Mouse (Mus musculus) forebrain, postnatal 0 days (tissue): ENCODE data around the gene Hsp90aa1. TPM values are rescaled to one million over a fixed set of nuclear protein-coding genes. Genes with fewer than 3 reads are reported as not detected.
"Not testable (repeated sequence)": the region's sequence is repeated elsewhere in the genome, so short reads cannot be mapped to it uniquely, and the experiment has no call there.

Experiments used
- ATAC-seq: fragments of 200-750 bp; cut with Nextera tagmentation; 2 replicates; pipeline ENCODE4 v1.8.0; 2017; ENCODE audit warnings: mild to moderate bottlenecking, moderate library complexity
- DNase-seq: peaks from one replicate; pipeline ENCODE4 v3.0.0-alpha.2; 2015
- H3K27ac ChIP-seq: fragments of 300-500 bp; sonication (generic); 2 replicates; pipeline ENCODE4 v1.5.1; 2014; ENCODE audit warnings: low read depth, mild to moderate bottlenecking, antibody characterized with exemption, low read length, moderate library complexity, mixed read lengths
- H3K27me3 ChIP-seq: fragments of 300-500 bp; sonication (generic); 2 replicates; pipeline ENCODE4 v1.6.1; 2014; ENCODE audit warnings: mild to moderate bottlenecking, low read length, mixed read lengths; ENCODE audit not compliant: insufficient read depth
- H3K36me3 ChIP-seq: fragments of 300-500 bp; sonication (generic); 2 replicates; pipeline ENCODE4 v1.6.1; 2014; ENCODE audit warnings: mild to moderate bottlenecking, moderate library complexity; ENCODE audit not compliant: insufficient read depth
- H3K4me1 ChIP-seq: fragments of 300-500 bp; sonication (generic); 2 replicates; pipeline ENCODE4 v1.6.1; 2014; ENCODE audit warnings: antibody characterized with exemption; ENCODE audit not compliant: insufficient read depth
- H3K4me2 ChIP-seq: fragments of 300-500 bp; sonication (generic); 2 replicates; pipeline ENCODE4 v1.6.1; 2014; ENCODE audit warnings: low read depth, mild to moderate bottlenecking, moderate library complexity
- H3K4me3 ChIP-seq: fragments of 300-500 bp; sonication (generic); 2 replicates; pipeline ENCODE4 v1.5.1; 2014; ENCODE audit warnings: low read depth, low read length, mixed read lengths
- H3K9ac ChIP-seq: fragments of 300-500 bp; sonication (generic); 2 replicates; pipeline ENCODE4 v1.6.1; 2014; ENCODE audit warnings: mild to moderate bottlenecking
- H3K9me3 ChIP-seq: fragments of 300-500 bp; sonication (generic); 2 replicates; pipeline ENCODE4 v1.6.1; 2016; ENCODE audit warnings: low read length
- CTCF ChIP-seq: sonication (generic); IDR thresholded peaks from 2 replicates; pipeline ENCODE4 v1.5.1; 2016; ENCODE audit warnings: antibody characterized with exemption, control low read depth, low read depth
- WGBS: fragments of 180-500 bp; shearing (Covaris S2); extraction: QIAGEN DNeasy Blood & Tissue Kit; methylation state at CpG from one replicate; pipeline ENCODE4 v1.1.7; 2014; 5-methylcytosine and 5-hydroxymethylcytosine counted together
- polyA plus RNA-seq: library from polyadenylated mRNA; unstranded; fragments of >200 nt; fragmentation: Nextera tagmentation; extraction: Ambion mirVana; gene quantifications from 2 replicates; pipeline ENCODE4 v1.2.1, GENCODE M21; 2015
- total RNA-seq: library from RNA; depleted of rRNA; stranded (reverse); fragments of >200 nt; gene quantifications from 2 replicates; pipeline ENCODE4 v1.2.3, GENCODE M21; 2014

Gene Hsp90aa1
- total and polyA plus RNA-seq, 2 experiments from 2014 or later, result 720 to 1,324 TPM

DNA sequence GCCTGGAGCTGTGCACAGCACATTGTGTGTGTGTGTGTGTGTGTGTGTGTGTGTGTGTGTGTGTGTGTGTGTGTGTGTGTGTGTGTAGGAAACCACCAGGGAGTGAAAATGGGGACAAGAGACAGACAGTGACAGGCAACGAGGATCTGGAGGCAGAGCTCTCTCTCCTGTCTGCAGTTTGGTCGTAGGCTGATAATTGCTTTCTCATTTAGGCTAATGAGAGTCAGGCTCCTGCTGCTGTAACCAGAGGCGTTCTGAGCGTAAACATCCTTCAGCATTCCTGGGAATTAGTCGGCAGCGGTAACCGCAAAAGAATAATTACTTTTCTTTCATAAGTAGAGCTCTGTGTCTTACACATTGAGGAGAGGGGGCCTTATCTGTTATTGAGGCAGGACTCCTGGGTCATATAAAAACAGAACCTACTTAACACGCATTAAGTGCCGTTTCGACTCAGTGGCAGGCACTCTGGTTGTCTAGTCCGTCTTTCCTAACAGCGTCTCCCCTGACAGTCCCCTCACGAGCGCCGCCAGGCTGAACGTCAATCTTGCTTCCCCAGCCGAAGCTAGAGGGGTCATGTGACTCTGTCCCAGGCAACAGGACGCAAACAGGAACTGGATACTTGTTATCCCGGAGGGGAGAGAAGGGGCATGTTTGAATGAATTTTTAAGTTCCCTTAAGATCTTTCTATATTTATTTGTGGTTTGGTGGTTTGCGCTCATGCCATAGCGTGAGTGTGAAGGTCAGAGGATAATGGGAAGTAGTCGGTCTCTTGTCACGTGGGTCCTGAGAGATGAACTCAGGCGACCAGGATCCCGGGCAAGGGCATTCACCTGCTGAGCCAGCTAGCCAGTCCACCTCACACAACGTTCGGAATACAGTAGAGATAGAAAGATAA lies 4.1 kb upstream of the Hsp90aa1 start:
- ATAC-seq (peak; percentile 65), DNase-seq (peak; percentile 52)
- Histone ChIP-seq H3K27me3 (no peaks in the 10 kb centered on the region), H3K4me2 (peak overlapping the region; percentile 56), H3K36me3 (no peaks in the 10 kb centered on the region), H3K27ac (no peak overlapping the region), H3K9ac (peak overlapping the region; percentile 23; the same call in 1 of the 2 replicates), H3K4me3 (peak overlapping the region; percentile 23), H3K9me3 (no peaks in the 10 kb centered on the region), H3K4me1 (peaks cover 4% of the 10 kb centered on the region; the same call in 1 of the 2 replicates)
- no peak; the same call in 1 of the 2 replicates for TF ChIP-seq CTCF
- WGBS, result 1% methylated on average over 27 of the region's 27 CpGs

- not testable (repeated sequence) for H3K36me3 ChIP-seq, H3K4me2 ChIP-seq, ATAC-seq, H3K9ac ChIP-seq, H3K27ac ChIP-seq, DNase-seq, H3K9me3 ChIP-seq, H3K27me3 ChIP-seq, H3K4me1 ChIP-seq, H3K4me3 ChIP-seq
- 82% methylated on average over 4 of the region's 4 CpGs for WGBS
Observed at GRCm38 (mm10) chr12:110705419-110705818, 2.9 kb upstream of the Hsp90aa1 start.

- H3K36me3 ChIP-seq, result no peaks in the 10 kb centered on the region
- WGBS, result 72% methylated on average over 7 of the region's 7 CpGs
- no peak overlapping the region for H3K4me2 ChIP-seq
- no peak for TF ChIP-seq CTCF
- no peak overlapping the region for H3K4me3 ChIP-seq
- no peak overlapping the region for H3K9ac ChIP-seq
- H3K4me1 ChIP-seq, result peaks cover 4% of the 10 kb centered on the region; the same call in 1 of the 2 replicates
- ATAC-seq, result no peak
- H3K9me3 ChIP-seq, result no peaks in the 10 kb centered on the region
- no peak overlapping the region for H3K27ac ChIP-seq
- DNase-seq, result no peak
- no peaks in the 10 kb centered on the region; the same call in 1 of the 2 replicates for H3K27me3 ChIP-seq
Observed at GRCm38 (mm10) chr12:110703682-110704081, 1.2 kb upstream of the Hsp90aa1 start.

DNA sequence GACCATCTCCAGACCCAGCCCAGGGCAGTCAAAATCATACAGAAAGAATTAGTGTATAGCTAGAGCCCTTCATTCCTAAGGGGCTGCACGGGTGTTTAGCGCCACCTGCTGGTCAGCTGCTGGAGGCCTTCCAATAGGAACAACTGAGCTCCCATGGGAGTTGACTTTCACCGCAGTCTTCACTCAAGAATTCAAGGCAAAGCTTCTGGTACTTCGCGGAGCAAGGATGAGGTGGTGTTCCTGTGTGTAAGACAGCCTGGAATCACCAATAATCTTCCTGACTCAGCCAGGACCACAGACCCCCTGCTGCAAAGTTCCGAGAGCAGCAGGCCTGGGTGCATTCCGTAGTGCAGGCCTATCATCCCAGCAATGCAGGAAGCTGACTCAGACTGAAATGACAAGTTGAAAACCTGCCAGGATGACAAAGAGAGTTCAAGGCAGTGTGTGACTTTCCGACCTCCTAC lies 512 bp upstream of the Hsp90aa1 start:
- ATAC-seq, result peak; percentile 85
- WGBS, result 38% methylated on average over 8 of the region's 8 CpGs
- no peak overlapping the region for H3K9ac ChIP-seq

DNA sequence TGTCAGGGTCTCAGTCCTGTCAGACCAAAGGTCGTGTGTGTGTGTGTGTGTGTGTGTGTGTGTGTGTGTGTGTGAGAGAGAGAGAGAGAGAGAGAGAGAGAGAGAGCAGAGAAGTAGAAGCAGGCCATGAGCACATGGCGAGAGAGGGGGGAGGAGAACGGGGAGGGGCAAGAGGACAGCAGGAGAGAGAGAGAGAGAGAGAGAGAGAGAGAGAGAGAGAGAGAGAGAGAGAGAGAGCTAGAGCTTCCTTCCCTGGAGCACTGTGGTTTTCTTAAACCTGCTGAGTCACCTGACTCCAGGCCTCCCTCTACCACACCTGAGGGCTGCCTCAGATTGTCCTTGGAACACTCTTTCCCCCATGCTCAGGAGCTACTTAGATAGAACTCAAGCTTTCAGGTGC lies 1.2 kb downstream of the Hsp90aa1 start:
- 33% methylated on average over 1 of the region's 3 CpGs for WGBS
- H3K9me3 ChIP-seq, H3K4me1 ChIP-seq: not testable (repeated sequence)

More for the DNA sequence above, 512 bp upstream of the Hsp90aa1 start:
- no peak overlapping the region for H3K4me3 ChIP-seq
- peaks cover 4% of the 10 kb centered on the region; the same call in 1 of the 2 replicates for H3K4me1 ChIP-seq
- H3K36me3 ChIP-seq, result no peaks in the 10 kb centered on the region
- no peak overlapping the region for H3K4me2 ChIP-seq
- TF ChIP-seq CTCF, result peak; percentile 94
- H3K27ac ChIP-seq, result no peak overlapping the region
- peak; percentile 88 for DNase-seq
- no peaks in the 10 kb centered on the region; the same call in 1 of the 2 replicates for H3K27me3 ChIP-seq
- H3K9me3 ChIP-seq, result no peaks in the 10 kb centered on the region

DNA sequence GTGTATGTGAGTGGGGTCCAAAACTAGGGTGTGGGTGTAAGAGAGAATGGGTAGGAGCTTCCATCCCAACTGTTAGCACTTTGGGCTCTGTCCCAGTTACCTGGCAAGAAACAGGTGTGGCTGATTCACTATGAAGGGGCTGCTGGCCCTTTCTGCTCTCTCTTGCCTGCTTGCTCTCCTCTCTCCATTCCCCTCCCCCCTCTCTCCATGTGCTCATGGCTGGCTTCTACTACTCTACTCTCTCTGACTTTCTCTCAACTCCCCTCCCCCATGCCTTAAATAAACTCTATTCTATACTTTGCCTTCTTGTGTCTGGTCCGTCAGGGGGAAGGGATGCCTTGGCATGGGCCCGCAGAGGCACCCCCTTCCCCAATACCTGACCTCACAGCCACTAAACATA lies 1.8 kb downstream of the Hsp90aa1 start:
- no peak for TF ChIP-seq CTCF
- no peak for ATAC-seq
- WGBS, result 66% methylated on average over 2 of the region's 2 CpGs
- Histone ChIP-seq H3K27me3 (no peaks in the 10 kb centered on the region; the same call in 1 of the 2 replicates), H3K4me1 (no peaks in the 10 kb centered on the region; the same call in 1 of the 2 replicates), H3K36me3 (no peaks in the 10 kb centered on the region), H3K9ac (no peak overlapping the region), H3K4me2 (no peak overlapping the region), H3K4me3 (no peak overlapping the region), H3K27ac (no peak overlapping the region), H3K9me3 (no peaks in the 10 kb centered on the region)
- no peak for DNase-seq

More for the DNA sequence above, 1.2 kb downstream of the Hsp90aa1 start:
- not testable (repeated sequence) for H3K9ac ChIP-seq, H3K4me2 ChIP-seq, H3K4me3 ChIP-seq, H3K27ac ChIP-seq, DNase-seq, ATAC-seq, H3K27me3 ChIP-seq, H3K36me3 ChIP-seq

DNA sequence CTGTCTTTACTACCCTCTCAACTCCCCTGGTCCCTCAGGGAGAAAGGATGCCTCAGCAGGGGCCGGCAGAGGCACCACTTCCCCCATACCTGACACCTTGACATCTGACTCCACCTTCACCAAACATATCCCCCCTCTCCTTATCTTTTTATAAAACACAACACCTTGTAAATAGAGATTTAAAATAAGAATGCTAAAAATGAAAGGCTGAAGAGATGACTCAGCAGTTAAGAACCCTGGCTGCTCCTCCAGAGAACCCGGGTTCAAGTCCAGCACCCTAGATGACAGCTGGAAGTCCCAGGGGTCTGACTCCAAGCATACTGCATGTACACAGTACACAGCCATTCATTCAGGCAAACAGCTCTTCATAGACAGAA lies 3.4 kb downstream of the Hsp90aa1 start:
- no peak overlapping the region for H3K4me3 ChIP-seq
- DNase-seq (no peak), ATAC-seq (no peak)
- H3K9ac ChIP-seq, result no peak overlapping the region
- no peak for TF ChIP-seq CTCF
- H3K4me2 ChIP-seq, result no peak overlapping the region
- 55% methylated on average over 2 of the region's 2 CpGs for WGBS
- H3K27me3 ChIP-seq, result no peaks in the 10 kb centered on the region; the same call in 1 of the 2 replicates
- no peaks in the 10 kb centered on the region for H3K9me3 ChIP-seq
- H3K4me1 ChIP-seq, result peaks cover 7% of the 10 kb centered on the region
- no peak overlapping the region for H3K27ac ChIP-seq
- H3K36me3 ChIP-seq, result peaks cover 7% of the 10 kb centered on the region
